Mouse (Mus musculus): Measurements from ENCODE around the gene Cyct.

DNA sequence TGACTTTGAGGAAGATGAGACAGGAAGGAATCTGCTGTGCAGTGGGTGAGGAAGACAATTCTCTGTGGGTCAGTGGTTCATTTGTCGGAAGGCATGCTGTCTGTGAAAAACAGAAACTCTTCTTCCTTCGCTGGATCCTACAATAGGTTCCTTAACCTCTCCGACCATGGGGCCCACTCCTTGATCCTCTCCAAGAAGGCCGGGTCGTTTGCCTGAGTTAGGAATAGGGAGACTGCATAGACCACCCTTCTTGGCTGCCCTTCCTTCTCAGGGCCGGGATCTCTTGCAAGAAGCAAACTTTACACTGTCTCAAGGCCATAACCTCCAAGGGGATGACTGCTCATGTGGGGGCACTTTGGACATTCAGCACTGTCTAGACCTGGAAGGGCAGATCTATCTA, 41.0 kb downstream of the Cyct start:
- TF ChIP-seq CTCF (IDR thresholded peaks at IDR 0.05; ENCODE audit: borderline replicate concordance, extremely low read depth, insufficient read depth, insufficient read length) (no peak), POLR2A (IDR thresholded peaks at IDR 0.05; ENCODE audit: borderline replicate concordance, extremely low read depth, insufficient read depth, insufficient read length, poor library complexity, severe bottlenecking) (no peak)
